Mouse (Mus musculus) heart, postnatal 0 days (tissue): ENCODE data around the gene Casp7. TPM values are rescaled to one million over a fixed set of nuclear protein-coding genes. Genes with fewer than 3 reads are reported as not detected.

ENCODE experiments used
- ATAC-seq: fragments of 200-750 bp; cut with Nextera tagmentation; 2 replicates; pipeline ENCODE4 v1.8.0; 2017; ENCODE audit warnings: low read depth, moderate number of reproducible peaks, moderate library complexity; ENCODE audit not compliant: insufficient read depth
- DNase-seq: peaks from one replicate; pipeline ENCODE4 v3.0.0-alpha.2; 2016; ENCODE audit warnings: low spot score
- H3K27ac ChIP-seq: fragments of 300-500 bp; sonication (generic); 2 replicates; pipeline ENCODE4 v1.5.1; 2014; ENCODE audit warnings: low read depth, mild to moderate bottlenecking
- H3K27me3 ChIP-seq: fragments of 300-500 bp; sonication (generic); 2 replicates; pipeline ENCODE4 v1.6.1; 2014; ENCODE audit warnings: low read length, mixed read lengths; ENCODE audit not compliant: control insufficient read depth, insufficient read depth
- H3K36me3 ChIP-seq: fragments of 300-500 bp; sonication (generic); replicated peaks from 2 replicates; pipeline ENCODE4 v1.6.1; 2014; ENCODE audit warnings: low read length, mixed read lengths; ENCODE audit not compliant: control insufficient read depth, insufficient read depth
- H3K4me1 ChIP-seq: fragments of 300-500 bp; sonication (generic); 2 replicates; pipeline ENCODE4 v1.6.1; 2014; ENCODE audit warnings: antibody characterized with exemption; ENCODE audit not compliant: control insufficient read depth, insufficient read depth
- H3K4me2 ChIP-seq: fragments of 300-500 bp; sonication (generic); 2 replicates; pipeline ENCODE4 v1.6.1; 2014; ENCODE audit warnings: low read depth, mild to moderate bottlenecking, low read length, moderate library complexity
- H3K4me3 ChIP-seq: fragments of 300-500 bp; sonication (generic); 2 replicates; pipeline ENCODE4 v1.5.1; 2014; ENCODE audit warnings: low read depth, low read length
- H3K9ac ChIP-seq: fragments of 300-500 bp; sonication (generic); replicated peaks from 2 replicates; pipeline ENCODE4 v1.6.1; 2014; ENCODE audit warnings: low read depth, low read length, mixed read lengths
- H3K9me3 ChIP-seq: fragments of 300-500 bp; sonication (generic); replicated peaks from 2 replicates; pipeline ENCODE4 v1.6.1; 2016; ENCODE audit warnings: low read length; ENCODE audit not compliant: control insufficient read depth
- CTCF ChIP-seq: IDR thresholded peaks from 2 replicates; pipeline ENCODE4 v1.5.1; 2016; ENCODE audit warnings: antibody characterized with exemption, control low read depth, low read depth
- EP300 ChIP-seq: IDR thresholded peaks from 2 replicates; pipeline ENCODE4 v1.6.1; 2016; ENCODE audit warnings: antibody characterized with exemption, low read depth
- WGBS: fragments of 180-500 bp; shearing (Covaris S2); extraction: QIAGEN DNeasy Blood & Tissue Kit; methylation state at CpG from one replicate; pipeline ENCODE4 v1.1.7; 2014; 5-methylcytosine and 5-hydroxymethylcytosine counted together
- polyA plus RNA-seq: library from polyadenylated mRNA; unstranded; fragments of >200 nt; fragmentation: Nextera tagmentation; extraction: Ambion mirVana; gene quantifications from 2 replicates; pipeline ENCODE4 v1.2.1, GENCODE M21; 2015
- total RNA-seq: library from RNA; depleted of rRNA; stranded (reverse); fragments of >200 nt; gene quantifications from 2 replicates; pipeline ENCODE4 v1.2.3, GENCODE M21; 2014; ENCODE audit warnings: low replicate concordance

Casp7 gene
- total and polyA plus RNA-seq, 2 experiments from 2014 or later = 27.0 to 33.2 TPM

- no peak overlapping the region for H3K4me3 ChIP-seq
- ATAC-seq (peak; percentile 60), DNase-seq (peak; percentile 18)
- WGBS = 34% methylated on average over 19 of the region's 19 CpGs
- H3K27me3 ChIP-seq = no peaks in the 10 kb centered on the region
- H3K36me3 ChIP-seq = no peaks in the 10 kb centered on the region
- no peaks in the 10 kb centered on the region for H3K4me1 ChIP-seq
- no peak overlapping the region for H3K9ac ChIP-seq
- TF ChIP-seq EP300 (no peak), CTCF (no peak)
- H3K27ac ChIP-seq = no peak overlapping the region
- H3K4me2 ChIP-seq = peak overlapping the region; percentile 24
- H3K9me3 ChIP-seq = no peaks in the 10 kb centered on the region
Measured at GRCm38 (mm10) chr19:56474869-56475550, 78.1 kb downstream of the Casp7 start.

- no peak for TF ChIP-seq EP300
- no peak for TF ChIP-seq CTCF
- Histone ChIP-seq H3K9ac (no peak overlapping the region), H3K27ac (no peak overlapping the region), H3K9me3 (no peaks in the 10 kb centered on the region), H3K4me1 (no peaks in the 10 kb centered on the region), H3K36me3 (no peaks in the 10 kb centered on the region), H3K4me2 (no peak overlapping the region), H3K27me3 (no peaks in the 10 kb centered on the region), H3K4me3 (no peak overlapping the region)
- DNase-seq (no peak), ATAC-seq (no peak)
- 72% methylated on average over 2 of the region's 2 CpGs for WGBS
Measured at GRCm38 (mm10) chr19:56476546-56476945, 79.6 kb downstream of the Casp7 start.

GRCm38 (mm10) chr19:56477253-56477652, 80.3 kb downstream of the Casp7 start:
- Histone ChIP-seq H3K36me3 (no peaks in the 10 kb centered on the region), H3K27me3 (no peaks in the 10 kb centered on the region), H3K9me3 (no peaks in the 10 kb centered on the region), H3K4me3 (no peak overlapping the region), H3K27ac (no peak overlapping the region), H3K4me1 (no peaks in the 10 kb centered on the region), H3K9ac (no peak overlapping the region), H3K4me2 (no peak overlapping the region)
- 60% methylated on average over 5 of the region's 5 CpGs for WGBS
- no peak for TF ChIP-seq EP300
- TF ChIP-seq CTCF = no peak
- DNase-seq (no peak), ATAC-seq (no peak)

GRCm38 (mm10) chr19:56477832-56478231, 80.9 kb downstream of the Casp7 start:
- DNase-seq = no peak
- Histone ChIP-seq H3K27me3 (no peaks in the 10 kb centered on the region), H3K9me3 (no peaks in the 10 kb centered on the region), H3K36me3 (no peaks in the 10 kb centered on the region), H3K4me1 (no peaks in the 10 kb centered on the region), H3K27ac (no peak overlapping the region), H3K9ac (no peak overlapping the region), H3K4me2 (no peak overlapping the region), H3K4me3 (no peak overlapping the region)
- TF ChIP-seq CTCF (no peak), EP300 (no peak)
- WGBS = 58% methylated on average over 3 of the region's 3 CpGs
- no peak for ATAC-seq

- H3K4me3 ChIP-seq = no peak overlapping the region
- no peak for DNase-seq
- no peaks in the 10 kb centered on the region for H3K9me3 ChIP-seq
- H3K9ac ChIP-seq = no peak overlapping the region
- ATAC-seq = no peak
- peaks cover 21% of the 10 kb centered on the region for H3K4me1 ChIP-seq
- H3K36me3 ChIP-seq = no peaks in the 10 kb centered on the region
- H3K27me3 ChIP-seq = no peaks in the 10 kb centered on the region
- no peak overlapping the region for H3K4me2 ChIP-seq
- 55% methylated on average over 13 of the region's 13 CpGs for whole genome bisulfite sequencing
- TF ChIP-seq EP300 (no peak), CTCF (no peak)
- H3K27ac ChIP-seq = no peak overlapping the region
Measured at GRCm38 (mm10) chr19:56484630-56485375, 87.9 kb downstream of the Casp7 start.
